Mouse (Mus musculus) 416B (cell line): ENCODE results near the gene Cadps.

Experiments used
- DNase-seq: peaks from one replicate; pipeline ENCODE4 v3.0.0; 2011; ENCODE audit warnings: low read depth

Gene Cadps

DNA sequence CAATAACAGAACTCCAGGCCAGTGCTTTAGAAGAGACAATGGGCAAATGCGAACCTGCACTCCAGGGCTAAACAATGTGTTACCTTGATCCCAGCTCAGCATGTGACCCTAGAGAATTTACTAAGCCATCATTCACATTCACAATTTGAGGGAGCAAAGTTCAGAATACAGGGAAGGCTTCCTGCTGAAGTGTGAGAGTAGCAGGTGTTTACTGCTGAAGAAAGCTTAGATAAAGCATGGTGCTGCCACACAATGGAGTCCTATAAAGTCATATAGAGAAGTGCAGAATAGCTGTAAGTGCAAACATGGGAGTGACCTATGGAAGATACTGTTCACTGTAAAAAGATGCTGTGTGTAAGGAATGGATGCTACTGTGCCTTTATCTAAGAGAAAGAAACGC lies 91.9 kb downstream of the Cadps start:
- no peak for DNase-seq

DNA sequence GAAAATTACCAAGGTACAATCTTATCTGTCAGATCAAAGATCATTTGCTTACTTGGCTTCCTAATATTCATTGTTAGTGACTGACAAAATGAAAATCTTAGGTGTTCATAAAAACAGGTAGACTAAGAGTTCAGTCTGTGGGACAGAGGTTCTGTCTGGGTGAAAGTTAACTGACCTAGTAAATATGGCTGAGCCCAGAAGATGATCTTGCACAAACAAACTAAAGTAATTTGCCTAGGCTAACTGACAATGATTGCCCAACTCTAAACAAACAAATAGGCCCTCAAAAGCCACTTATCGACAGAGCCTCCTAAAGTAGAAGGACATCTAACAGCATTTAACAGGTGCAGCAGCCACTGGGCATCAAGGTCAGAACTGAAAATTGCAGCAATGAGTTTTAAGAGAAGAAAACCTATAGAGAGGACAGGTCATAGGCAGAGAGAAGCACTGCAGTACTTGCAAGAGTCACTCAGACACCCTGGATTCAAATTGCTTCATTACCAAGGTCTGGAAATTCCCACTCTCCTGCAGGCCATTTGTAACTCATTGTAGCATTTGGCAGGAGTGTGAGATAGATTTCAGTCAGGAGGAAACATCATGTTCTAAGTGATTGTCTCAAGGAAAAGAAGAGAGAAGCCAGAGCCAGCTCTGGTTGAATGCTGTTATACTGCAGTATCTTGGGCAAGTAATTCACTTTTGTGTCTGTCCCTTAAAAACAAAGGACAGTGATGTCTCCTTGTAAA lies 100.3 kb downstream of the Cadps start:
- DNase-seq = no peak

DNA sequence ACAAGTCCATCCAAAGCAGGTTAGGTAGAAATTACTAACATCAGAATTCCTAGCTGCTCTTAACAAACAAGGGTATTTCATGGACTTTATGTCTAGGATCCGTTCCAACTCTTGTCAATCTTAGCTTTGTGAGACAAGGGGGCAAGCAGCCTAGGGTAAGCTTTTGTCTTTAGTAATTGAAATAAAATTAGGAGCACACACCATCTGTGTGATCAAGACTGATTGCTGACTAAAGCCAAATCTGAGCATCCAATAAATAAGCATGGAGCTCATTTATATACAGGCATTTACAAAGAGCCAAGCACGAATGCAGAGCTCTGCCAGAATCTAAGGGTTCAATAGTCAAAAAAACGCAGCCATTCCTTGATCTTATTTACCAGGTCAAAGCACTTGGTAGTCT lies 104.1 kb downstream of the Cadps start:
- DNase-seq = no peak

- DNase-seq = no peak
These were observed 106.8 kb downstream of the Cadps start for GRCm38 (mm10) chr14:12715906-12716659.

- no peak for DNase-seq
These were observed 115.5 kb downstream of the Cadps start for GRCm38 (mm10) chr14:12707395-12707794.

- DNase-seq = no peak
These were observed 118.4 kb downstream of the Cadps start for GRCm38 (mm10) chr14:12704461-12704860.

DNA sequence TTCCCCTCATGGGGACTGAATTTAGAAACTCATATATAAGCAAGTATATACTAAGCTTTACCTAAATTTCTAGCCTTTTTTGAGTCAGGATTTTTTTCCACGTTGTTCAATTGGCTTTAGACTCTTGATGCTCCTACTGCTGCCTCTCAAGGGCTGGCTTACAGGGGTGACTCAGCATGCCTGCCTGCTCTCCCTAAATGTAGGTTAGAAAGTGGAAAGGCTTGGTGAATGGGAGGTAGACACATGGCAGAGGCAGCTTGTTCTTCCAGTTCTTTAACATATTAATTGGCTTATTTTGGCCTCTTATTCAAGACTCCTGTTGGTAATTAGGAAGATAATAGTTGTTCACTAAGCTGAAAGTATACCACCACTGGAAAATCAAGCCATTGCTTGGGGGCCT lies 132.7 kb downstream of the Cadps start:
- DNase-seq = no peak

GRCm38 (mm10) chr14:12685015-12685414 lies 137.9 kb downstream of the Cadps start:
- no peak for DNase-seq

GRCm38 (mm10) chr14:12680819-12681638 lies 141.8 kb downstream of the Cadps start:
- no peak for DNase-seq

DNA sequence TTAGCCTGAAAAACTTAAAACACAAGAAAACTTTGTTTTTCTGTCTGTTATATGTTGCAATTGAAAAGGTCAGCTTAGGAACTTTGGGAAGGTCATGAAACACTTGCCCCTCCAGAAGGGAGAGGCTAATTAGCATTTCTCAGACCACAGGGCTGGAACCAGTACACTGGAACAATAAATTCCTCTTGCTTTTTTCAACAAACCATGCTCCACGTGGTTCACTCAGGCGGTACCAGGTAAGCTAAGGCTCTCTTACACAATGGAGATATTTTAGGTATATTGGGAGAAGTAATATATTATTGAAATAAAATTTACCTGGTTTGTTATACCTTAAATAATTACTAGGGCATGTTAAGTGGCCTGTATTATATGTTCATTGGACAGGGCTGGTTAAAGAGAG lies 161.4 kb downstream of the Cadps start:
- no peak for DNase-seq

- DNase-seq = peak; percentile 24
These were observed 165.5 kb downstream of the Cadps start for GRCm38 (mm10) chr14:12657351-12657750.

- no peak for DNase-seq
These were observed 179.9 kb downstream of the Cadps start for GRCm38 (mm10) chr14:12642868-12643512.

- DNase-seq = no peak
These were observed 184.1 kb downstream of the Cadps start for GRCm38 (mm10) chr14:12638762-12639161.

GRCm38 (mm10) chr14:12637121-12637754 lies 185.6 kb downstream of the Cadps start:
- DNase-seq = no peak

- peak; percentile 17 for DNase-seq
These were observed 198.4 kb downstream of the Cadps start for GRCm38 (mm10) chr14:12624256-12625130.

DNA sequence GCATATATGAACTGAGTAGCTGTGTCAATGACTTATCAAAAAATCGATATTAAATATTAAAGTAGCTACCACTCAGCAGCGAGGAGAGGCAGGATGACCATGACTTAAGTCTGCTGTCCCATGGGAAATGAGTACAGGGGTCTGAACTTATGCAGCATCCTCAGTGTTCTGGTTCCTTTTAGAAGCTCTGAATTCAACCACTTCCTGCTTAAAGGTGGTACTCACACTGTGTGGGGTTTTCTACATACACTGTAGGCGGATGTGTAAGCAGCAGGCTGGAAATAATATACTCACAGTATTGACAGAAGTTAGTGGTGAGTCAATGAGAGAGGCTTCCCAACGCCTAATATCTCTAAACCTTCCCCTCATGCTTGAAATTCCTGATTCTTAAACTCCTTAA lies 215.9 kb downstream of the Cadps start:
- no peak for DNase-seq

GRCm38 (mm10) chr14:12606202-12606601 lies 216.7 kb downstream of the Cadps start:
- no peak for DNase-seq

- no peak for DNase-seq
These were observed 220.8 kb downstream of the Cadps start for GRCm38 (mm10) chr14:12602080-12602479.

GRCm38 (mm10) chr14:12595326-12595725 lies 227.6 kb downstream of the Cadps start:
- no peak for DNase-seq

DNA sequence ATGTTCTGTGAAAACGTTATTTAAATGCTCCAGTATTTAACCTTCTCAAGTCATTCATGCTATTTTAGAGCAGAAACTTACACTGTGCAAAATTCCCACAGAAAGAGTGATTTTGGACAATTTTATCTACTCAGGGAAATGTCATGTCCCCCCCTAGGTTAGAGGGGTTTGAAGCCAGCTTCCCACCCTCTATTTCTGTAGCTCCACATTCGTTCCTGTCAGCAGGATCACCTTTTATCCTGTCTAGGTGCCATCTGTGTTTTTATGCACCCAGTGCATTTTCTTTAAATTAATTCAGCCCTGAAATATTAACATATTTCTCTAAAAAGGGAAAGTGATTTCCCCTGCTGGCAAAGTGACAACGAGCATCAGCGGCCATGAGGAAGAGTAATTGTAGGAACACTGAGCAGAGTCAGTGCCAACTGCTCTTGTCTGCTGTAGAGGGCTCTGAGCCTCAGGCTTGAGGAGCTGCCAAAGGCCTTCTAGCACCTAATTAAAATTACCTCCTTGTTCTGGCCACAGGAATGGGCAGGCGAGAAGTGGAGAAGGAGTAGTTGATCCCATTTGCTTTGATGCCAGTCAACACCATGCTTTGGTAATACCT lies 230.3 kb downstream of the Cadps start:
- DNase-seq = no peak
